Mouse (Mus musculus) kidney, adult 2 months (tissue): Measurements from ENCODE around the gene Adh5.

Experiments used
- CTCF ChIP-seq: fragments of 200-500 bp; conservative IDR thresholded peaks from 2 replicates; pipeline ENCODE4 v1.5.1; 2011; ENCODE audit warnings: low read depth, mild to moderate bottlenecking, control low read depth, low read length, moderate library complexity, mixed read lengths; ENCODE audit not compliant: insufficient read depth, insufficient read length
- POLR2A ChIP-seq: fragments of 200-500 bp; IDR thresholded peaks from one replicate; pipeline ENCODE4 v1.6.1; 2011; ENCODE audit warnings: low read depth, low read length, control low read depth

DNA sequence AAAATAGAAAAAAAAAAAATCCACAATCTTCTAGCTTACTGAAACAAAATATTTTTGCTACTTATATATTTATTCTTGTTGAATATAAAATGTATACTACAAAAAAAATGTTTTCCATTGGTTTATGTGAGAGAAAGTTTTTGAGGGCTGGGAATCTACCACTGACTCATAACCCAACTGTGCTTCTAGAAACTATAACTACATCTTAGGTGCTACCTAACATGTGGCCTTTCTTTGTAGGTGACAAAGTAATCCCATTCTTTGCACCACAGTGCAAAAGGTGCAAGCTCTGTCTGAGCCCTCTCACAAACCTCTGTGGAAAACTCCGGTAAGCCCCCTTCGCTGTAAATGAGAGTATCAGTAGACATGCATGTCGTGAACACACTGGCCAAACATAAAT is 22.5 kb upstream of the Adh5 start:
- TF ChIP-seq CTCF (no peak), POLR2A (no peak)
